Mouse (Mus musculus): ENCODE measurements around the gene Ppara.

DNA sequence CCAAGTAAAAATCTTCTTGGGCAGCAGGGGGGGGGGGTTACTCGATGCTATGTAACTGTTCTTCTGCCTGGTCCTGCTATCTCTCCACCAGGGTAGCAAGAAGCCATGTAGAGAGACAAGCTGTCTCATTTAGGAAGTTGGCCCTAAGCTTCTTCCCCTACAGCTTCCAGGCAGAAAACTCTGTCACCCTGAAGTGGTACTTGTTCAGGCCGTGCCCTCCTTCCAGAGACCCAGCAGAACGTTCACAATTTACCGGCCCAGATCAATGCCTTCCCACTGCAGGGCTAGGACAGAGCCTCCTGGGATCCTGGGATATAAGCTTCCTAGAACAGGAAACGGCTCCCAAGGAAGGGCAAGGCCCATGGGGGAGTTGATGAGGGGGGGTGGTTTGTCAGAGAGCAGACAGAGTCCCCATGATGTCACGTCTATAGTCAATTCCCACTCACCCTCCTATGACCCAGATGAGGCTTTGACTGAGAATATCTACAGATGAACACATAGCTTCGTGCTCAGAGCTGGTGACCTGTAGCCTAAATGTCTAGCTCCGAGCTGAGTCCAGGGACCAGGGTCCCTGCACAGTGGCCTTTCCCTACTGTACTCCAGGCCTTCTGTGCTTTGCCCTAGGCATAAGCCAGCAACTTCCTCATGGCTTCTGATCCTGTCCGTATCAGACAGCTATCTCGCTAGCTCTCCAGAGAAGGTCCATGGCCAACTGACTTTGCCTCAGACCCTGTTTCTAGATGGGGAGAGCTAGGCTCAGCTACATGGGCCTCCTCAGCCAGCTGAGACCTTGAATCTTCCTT is 33.5 kb upstream of the Ppara start:
- no peak for TF ChIP-seq POLR2A (IDR thresholded peaks at IDR 0.05; ENCODE audit: borderline replicate concordance, insufficient read depth, low read length)
- TF ChIP-seq CTCF (IDR thresholded peaks at IDR 0.05; ENCODE audit: borderline replicate concordance, insufficient read depth, low read depth, low read length): no peak
